Mouse (Mus musculus) spleen, postnatal 14 days (tissue): ENCODE data around the gene Ank.

Experiments used
- DNase-seq, 2 experiments: peaks; one replicate each; pipeline ENCODE4 v3.0.0; 2021 to 2022; ENCODE audit warnings: low spot score in 2 of 2

Gene Ank

DNA sequence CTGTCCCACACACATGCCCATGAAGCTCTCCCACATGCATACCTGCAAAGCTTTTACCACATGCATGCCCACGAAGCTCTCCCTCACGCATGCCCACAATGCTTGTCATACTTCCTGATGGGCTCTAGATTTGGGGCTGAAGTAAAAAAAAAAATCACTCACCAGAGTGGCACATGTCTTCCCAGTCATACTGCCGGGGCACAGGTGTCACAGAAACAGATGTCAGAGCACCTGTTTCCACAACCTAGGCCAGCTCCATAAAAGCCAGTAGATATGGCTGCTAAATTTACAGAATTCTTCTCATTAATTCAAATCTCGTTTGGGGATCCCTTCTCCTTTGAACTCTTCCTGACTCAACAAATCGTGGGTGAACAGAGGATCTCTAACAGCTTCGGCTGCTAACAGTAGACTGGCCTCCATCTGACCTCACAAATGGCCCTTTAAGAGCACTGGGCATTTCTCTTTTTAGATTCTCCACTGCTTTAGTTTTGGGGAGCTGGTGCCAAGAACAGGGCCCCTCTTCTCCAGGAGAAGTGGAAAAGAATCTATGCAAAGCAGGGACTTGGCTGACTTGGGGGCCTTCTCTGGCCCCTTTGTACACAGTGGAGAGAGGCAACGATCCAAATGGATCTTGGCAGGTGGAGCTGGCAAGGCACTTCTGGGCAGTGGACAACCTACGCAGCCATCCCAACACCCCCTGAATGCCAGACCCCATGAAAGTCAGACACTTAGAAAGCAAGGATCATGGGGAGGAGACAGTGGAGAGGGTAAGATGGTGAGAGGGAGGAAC is 108.7 kb downstream of the Ank start:
- DNase-seq: no peak

- no peak for DNase-seq
Observed at GRCm38 (mm10) chr15:27575932-27576331, 109.5 kb downstream of the Ank start.

- no peak for DNase-seq
Observed at GRCm38 (mm10) chr15:27576886-27577285, 110.4 kb downstream of the Ank start.

- DNase-seq: no peak
Observed at GRCm38 (mm10) chr15:27577915-27578780, 111.7 kb downstream of the Ank start.

- no peak for DNase-seq
Observed at GRCm38 (mm10) chr15:27578918-27579317, 112.4 kb downstream of the Ank start.

DNA sequence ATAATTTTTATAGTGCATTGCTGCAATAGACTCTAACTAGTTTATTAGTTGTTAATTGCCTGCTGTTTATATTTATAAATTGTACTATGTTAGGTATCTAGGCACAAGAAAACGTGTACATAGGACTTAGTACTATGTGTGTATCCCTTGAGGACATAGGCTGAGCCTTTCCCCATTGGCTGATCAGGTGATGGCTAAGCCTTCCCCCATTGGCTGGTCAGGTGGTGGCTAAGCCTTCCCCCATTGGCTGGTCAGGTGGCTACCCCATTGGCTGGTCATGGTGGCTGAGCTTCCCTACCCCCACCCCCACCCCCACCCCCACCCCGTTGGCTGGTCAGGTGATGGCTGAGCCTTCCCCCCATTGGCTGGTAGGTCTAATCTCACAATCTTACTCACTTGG is 113.4 kb downstream of the Ank start:
- no peak for DNase-seq

GRCm38 (mm10) chr15:27580771-27581170 is 114.3 kb downstream of the Ank start:
- no peak for DNase-seq

DNA sequence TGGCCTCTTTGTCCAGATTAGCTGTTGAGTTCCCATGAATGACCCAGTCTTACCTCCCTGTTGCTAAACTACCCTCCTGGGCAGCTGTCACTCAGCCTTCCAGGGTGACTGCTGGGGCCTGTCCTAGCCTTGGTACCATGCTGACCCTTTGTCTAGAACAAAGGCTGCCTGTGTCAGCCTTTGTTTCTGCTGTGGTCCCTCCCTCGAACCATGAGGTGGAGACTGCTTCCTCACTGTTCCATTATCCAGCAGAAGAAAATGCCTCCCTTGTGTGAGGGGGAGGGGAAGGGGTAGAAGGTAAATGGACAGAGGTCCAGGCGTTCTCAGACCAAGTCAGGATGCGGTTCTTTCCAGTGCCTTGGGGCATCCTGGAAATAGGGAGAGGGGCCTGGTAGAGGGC is 115.2 kb downstream of the Ank start:
- DNase-seq: no peak

DNA sequence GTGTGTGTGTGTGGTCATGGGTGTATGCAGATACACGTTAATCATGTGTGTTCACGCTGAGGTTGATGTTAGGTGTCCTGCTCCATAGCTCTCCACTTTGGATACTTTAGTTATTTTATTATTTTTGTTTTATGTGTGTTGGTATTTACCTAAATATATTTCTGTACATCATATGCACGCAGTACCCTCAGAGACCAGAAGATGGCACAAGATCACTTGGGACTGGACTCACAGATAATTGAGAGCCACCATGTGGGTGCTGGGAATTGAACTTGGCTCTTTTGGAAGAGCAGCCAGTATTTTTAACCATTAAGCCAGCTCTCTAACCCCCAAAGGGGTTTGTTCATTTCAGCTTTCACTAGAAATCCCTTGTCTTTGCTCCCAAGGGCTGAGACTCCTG is 116.0 kb downstream of the Ank start:
- DNase-seq: peak in 1 of 2 experiments; percentile 35

DNA sequence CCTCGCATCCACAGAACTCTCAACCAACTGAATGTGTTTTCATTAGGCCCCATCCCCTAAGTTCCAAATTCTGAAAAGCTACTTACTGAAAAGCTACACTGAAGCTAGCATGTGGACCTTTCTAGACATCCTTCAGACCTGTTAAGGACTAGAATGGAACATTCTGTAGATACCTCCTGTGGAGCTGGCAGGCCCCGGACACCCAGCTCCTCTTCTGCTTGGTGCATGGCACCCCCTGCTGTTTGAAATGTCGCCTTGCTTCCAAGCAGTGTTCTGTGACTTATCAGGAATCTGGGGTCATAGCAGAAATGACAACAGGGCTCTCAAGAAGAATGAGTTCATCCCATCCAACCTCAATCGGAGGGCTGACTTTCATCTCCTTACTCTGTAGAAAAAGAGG is 116.6 kb downstream of the Ank start:
- DNase-seq: no peak

DNA sequence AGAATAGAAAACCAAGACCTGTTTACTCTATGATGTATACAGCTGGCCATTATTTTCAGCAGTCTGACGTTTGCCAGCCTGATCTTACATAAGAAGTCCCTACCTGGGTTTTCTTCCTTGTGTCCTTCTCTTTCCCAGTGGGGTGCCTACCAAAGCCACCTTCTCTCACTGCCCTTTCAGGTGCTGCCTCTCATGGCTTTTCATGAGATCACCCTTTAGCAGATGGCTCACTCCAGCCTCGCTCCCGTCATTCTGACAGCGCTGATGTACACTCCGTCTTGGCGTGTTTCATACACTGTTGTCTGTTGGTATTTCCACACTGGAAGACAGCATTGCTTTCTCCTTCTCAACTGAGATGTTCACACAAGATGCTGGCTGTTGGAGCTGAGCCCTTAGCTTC is 117.1 kb downstream of the Ank start:
- DNase-seq: no peak

DNA sequence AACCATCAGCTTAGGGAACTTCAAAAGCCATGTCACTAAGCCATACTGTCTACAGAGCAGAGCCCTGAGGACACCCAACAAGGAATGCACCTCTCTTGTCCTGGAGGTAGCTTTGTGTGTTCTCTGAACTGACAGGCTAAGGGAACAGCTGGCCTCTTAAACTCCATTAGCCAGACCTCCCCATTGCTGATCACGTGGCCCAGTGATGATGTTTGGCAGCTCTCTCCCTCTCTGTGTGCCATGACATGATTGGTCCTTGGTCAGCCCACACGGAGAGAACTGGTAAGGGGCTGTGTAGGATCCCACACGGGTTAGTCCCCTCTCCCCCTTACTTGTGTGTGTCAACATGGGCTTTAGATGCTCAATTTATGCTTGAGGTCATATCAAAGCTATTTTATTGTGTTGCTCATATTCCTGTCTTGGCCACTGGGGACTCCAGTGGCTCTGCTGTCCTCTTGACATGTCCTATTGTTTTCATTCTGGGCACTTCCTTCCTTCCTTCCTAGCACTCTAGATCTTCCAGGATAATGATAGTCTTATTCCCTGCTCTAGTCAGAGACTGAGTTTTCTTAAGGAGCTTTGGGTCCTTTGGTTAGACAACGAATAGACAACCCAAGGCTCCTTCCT is 119.1 kb downstream of the Ank start:
- DNase-seq: no peak

- DNase-seq: no peak
Observed at GRCm38 (mm10) chr15:27586093-27586480, 119.6 kb downstream of the Ank start.

- DNase-seq: no peak
Observed at GRCm38 (mm10) chr15:27588087-27588826, 121.8 kb downstream of the Ank start.

GRCm38 (mm10) chr15:27590812-27591211 is 124.3 kb downstream of the Ank start:
- no peak for DNase-seq

- no peak for DNase-seq
Observed at GRCm38 (mm10) chr15:27592620-27593320, 126.3 kb downstream of the Ank start.

DNA sequence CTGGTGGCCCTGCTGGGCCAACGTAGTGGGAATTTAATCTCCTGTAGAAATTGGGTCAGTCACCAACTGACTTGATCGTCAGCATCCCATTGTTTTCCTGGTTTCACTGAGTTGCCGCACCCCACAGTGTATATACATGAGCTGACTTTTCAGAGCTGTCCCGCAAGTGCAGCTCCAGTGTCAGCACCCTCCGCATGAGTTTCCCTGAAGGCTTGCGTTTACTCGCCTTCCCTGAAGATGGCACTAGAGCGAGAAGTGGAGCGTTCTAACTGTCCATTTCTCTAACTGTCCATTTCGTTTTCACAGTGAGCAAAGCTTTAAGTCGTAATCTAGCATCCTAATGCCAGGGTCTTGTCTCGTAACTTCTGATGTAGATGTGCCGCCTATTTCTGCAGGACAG is 127.2 kb downstream of the Ank start:
- no peak for DNase-seq

DNA sequence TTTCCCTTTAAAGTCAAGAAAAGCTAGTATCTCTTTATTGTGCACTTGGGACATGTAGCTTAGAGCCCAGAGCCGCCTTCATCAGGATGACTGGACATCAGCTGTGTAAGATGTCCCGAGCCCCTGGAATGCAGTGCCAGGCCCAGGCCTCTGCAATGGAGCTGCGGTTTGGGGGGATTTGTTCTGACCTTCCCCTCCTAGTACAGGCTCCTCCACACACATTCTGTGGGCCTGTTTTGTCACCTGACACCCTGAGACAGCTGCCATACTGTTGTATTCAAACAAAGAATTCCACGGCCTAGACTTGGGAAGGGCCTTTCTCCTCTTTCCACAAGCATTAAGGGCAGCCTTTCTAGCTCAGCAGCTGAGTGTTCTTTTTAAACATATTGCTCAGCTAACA is 128.5 kb downstream of the Ank start:
- no peak for DNase-seq

DNA sequence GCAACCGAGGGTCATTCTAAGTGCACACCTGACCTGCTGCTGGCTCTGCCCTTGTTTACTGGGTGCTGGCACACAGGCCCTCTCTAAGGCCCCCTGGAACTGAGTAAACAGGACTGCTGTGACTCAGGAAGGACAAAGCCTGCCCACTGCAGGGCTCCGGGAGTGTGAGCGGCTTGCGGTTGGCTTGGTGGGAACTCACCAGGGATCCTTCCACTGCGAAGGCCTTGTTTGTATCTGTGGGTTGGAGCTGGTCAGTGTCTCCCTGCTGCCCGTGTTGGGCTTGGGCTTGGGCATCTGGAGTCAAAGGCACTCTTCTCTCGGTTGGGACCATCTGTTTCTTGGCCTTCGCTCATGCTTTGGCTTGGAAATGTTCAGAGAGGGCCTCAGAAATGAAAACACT is 129.1 kb downstream of the Ank start:
- DNase-seq: no peak

DNA sequence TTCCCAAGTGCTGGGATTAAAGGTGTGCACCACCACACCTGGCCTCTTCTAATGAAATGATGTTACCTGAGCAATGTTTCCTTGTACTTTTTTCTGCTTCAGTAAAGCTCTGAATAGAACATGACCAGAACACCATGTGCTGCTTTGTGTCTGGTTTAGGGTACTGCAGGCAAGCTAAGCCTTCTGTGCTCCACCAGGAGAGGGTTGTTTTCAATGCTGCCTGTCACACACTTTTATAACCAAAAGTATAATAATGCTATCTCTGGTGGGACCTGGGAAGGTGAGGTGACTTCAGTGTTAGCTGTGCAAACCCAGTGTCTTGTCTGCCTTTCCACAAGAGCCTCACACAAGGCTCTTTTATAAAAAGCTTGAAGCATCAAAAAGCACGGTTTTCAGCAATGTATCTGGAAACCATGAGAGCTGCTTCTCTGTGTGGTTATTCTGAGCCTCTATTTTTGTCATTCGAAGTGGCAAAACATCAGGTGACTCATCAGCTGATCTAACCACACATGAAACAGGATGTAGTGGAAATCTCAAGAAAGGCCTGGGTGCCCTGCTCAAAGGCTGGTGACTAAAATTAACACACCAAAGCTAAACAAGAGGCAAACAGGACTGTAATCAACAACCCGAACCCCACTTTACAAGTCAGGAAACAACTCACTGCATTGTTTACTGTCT is 130.1 kb downstream of the Ank start:
- DNase-seq: no peak

DNA sequence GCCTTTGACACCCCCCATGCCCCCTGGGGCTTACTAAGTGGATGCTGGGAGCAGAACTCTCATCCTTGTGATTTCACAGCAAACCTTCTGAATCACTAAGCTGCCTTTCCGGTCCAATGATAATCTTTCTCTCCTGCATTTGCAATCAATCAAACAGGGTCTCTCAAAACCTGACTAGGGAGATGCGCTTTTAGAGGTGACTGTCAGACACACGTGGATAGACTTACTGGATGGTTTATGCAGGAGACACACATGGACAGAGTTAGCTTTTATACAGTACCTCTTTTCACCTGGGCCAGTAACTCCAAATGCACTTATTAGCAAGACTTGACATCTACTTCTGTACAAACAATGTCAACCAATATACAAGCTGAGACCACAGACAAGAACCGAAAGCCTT is 131.0 kb downstream of the Ank start:
- DNase-seq: no peak
